Mouse (Mus musculus) forebrain, postnatal 0 days (tissue): ENCODE results near the gene Slc13a5. TPM values are rescaled to one million over a fixed set of nuclear protein-coding genes. Genes with fewer than 3 reads are reported as not detected.

Source experiments
- ATAC-seq: fragments of 200-750 bp; cut with Nextera tagmentation; 2 replicates; pipeline ENCODE4 v1.8.0; 2017; ENCODE audit warnings: mild to moderate bottlenecking, moderate library complexity
- DNase-seq: peaks from one replicate; pipeline ENCODE4 v3.0.0-alpha.2; 2015
- H3K27ac ChIP-seq: fragments of 300-500 bp; sonication (generic); 2 replicates; pipeline ENCODE4 v1.5.1; 2014; ENCODE audit warnings: low read depth, mild to moderate bottlenecking, antibody characterized with exemption, low read length, moderate library complexity, mixed read lengths
- H3K27me3 ChIP-seq: fragments of 300-500 bp; sonication (generic); 2 replicates; pipeline ENCODE4 v1.6.1; 2014; ENCODE audit warnings: mild to moderate bottlenecking, low read length, mixed read lengths; ENCODE audit not compliant: insufficient read depth
- H3K36me3 ChIP-seq: fragments of 300-500 bp; sonication (generic); 2 replicates; pipeline ENCODE4 v1.6.1; 2014; ENCODE audit warnings: mild to moderate bottlenecking, moderate library complexity; ENCODE audit not compliant: insufficient read depth
- H3K4me1 ChIP-seq: fragments of 300-500 bp; sonication (generic); 2 replicates; pipeline ENCODE4 v1.6.1; 2014; ENCODE audit warnings: antibody characterized with exemption; ENCODE audit not compliant: insufficient read depth
- H3K4me2 ChIP-seq: fragments of 300-500 bp; sonication (generic); 2 replicates; pipeline ENCODE4 v1.6.1; 2014; ENCODE audit warnings: low read depth, mild to moderate bottlenecking, moderate library complexity
- H3K4me3 ChIP-seq: fragments of 300-500 bp; sonication (generic); 2 replicates; pipeline ENCODE4 v1.5.1; 2014; ENCODE audit warnings: low read depth, low read length, mixed read lengths
- H3K9ac ChIP-seq: fragments of 300-500 bp; sonication (generic); 2 replicates; pipeline ENCODE4 v1.6.1; 2014; ENCODE audit warnings: mild to moderate bottlenecking
- H3K9me3 ChIP-seq: fragments of 300-500 bp; sonication (generic); 2 replicates; pipeline ENCODE4 v1.6.1; 2016; ENCODE audit warnings: low read length
- CTCF ChIP-seq: sonication (generic); IDR thresholded peaks from 2 replicates; pipeline ENCODE4 v1.5.1; 2016; ENCODE audit warnings: antibody characterized with exemption, control low read depth, low read depth
- WGBS: fragments of 180-500 bp; shearing (Covaris S2); extraction: QIAGEN DNeasy Blood & Tissue Kit; methylation state at CpG from one replicate; pipeline ENCODE4 v1.1.7; 2014; 5-methylcytosine and 5-hydroxymethylcytosine counted together
- polyA plus RNA-seq: library from polyadenylated mRNA; unstranded; fragments of >200 nt; fragmentation: Nextera tagmentation; extraction: Ambion mirVana; gene quantifications from 2 replicates; pipeline ENCODE4 v1.2.1, GENCODE M21; 2015
- total RNA-seq: library from RNA; depleted of rRNA; stranded (reverse); fragments of >200 nt; gene quantifications from 2 replicates; pipeline ENCODE4 v1.2.3, GENCODE M21; 2014

The Slc13a5 gene
- total and polyA plus RNA-seq, 2 experiments from 2014 or later, result 4.1 to 4.7 TPM

DNA sequence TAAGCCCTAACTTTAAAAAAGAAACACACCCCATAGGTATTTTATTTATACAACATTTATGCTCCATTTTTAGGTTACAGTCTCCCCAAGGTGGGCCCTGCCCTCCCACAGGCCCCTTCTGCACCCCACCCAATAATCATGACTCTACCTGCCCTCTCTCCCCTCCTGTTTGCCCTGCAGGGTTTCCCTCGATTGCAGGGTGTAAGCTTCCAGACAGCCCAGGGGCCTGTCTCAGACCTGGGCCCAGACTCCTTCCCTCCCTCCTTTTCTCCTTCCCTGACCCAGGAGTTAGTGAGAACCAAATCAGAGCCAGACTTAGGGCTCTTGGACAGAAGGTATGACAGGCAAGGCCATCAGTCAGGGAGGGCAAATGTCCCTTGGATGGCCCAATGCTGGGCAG is 34.0 kb downstream of the Slc13a5 start:
- H3K4me1 ChIP-seq, result no peaks in the 10 kb centered on the region
- no peaks in the 10 kb centered on the region for H3K27me3 ChIP-seq
- H3K4me3 ChIP-seq, result no peak overlapping the region
- H3K9me3 ChIP-seq, result no peaks in the 10 kb centered on the region
- no peak overlapping the region for H3K9ac ChIP-seq
- TF ChIP-seq CTCF, result no peak
- no peak for ATAC-seq
- H3K36me3 ChIP-seq, result no peaks in the 10 kb centered on the region
- 68% methylated on average over 1 of the region's 1 CpGs for WGBS
- H3K4me2 ChIP-seq, result no peak overlapping the region
- DNase-seq, result no peak
- no peak overlapping the region for H3K27ac ChIP-seq

DNA sequence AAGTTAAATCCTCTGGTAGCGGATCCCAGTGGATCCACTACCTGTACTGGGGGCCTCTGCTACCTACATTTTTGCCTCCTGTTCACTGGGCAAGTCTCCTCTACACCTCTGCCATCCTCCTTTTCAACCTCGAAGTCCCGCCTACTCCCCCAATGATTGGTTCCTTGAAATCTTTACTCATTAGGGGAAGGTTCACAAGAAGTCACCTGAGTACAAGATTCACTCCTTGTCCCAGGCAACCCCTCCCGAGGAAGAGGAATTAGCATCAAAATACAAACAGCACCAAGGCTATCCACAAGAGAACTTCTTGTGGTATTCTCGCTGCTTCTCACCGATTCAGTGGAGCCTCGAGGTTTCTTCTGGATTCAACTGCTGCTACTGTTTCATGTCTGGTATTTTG is 35.0 kb downstream of the Slc13a5 start:
- Histone ChIP-seq H3K4me3 (no peak overlapping the region), H3K4me2 (no peak overlapping the region), H3K27ac (no peak overlapping the region), H3K9me3 (no peaks in the 10 kb centered on the region), H3K27me3 (no peaks in the 10 kb centered on the region), H3K4me1 (no peaks in the 10 kb centered on the region), H3K9ac (no peak overlapping the region), H3K36me3 (no peaks in the 10 kb centered on the region)
- WGBS, result 85% methylated on average over 7 of the region's 7 CpGs
- ATAC-seq (no peak), DNase-seq (no peak)
- no peak for TF ChIP-seq CTCF

DNA sequence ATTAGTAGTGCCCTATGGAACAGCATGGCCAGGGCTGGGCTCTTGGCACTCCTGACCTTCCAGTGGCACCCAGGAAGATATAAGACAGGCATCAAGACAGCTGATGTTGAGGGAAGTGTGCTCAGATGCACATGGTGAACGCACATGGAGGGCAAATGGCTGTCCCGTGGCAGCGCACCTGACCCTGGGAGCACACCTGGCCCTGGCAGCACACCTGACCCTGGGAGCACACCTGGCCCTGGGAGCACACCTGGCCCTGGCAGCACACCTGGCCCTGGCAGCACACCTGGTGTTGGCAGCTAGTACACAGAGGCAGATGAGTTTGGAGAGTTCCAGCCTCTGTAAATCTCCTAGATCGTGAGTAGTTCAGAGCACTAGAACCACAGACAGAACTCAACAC is 38.5 kb downstream of the Slc13a5 start:
- DNase-seq (no peak), ATAC-seq (no peak)
- WGBS, result 96% methylated on average over 4 of the region's 4 CpGs
- no peak overlapping the region for H3K4me3 ChIP-seq
- no peaks in the 10 kb centered on the region for H3K4me1 ChIP-seq
- H3K27me3 ChIP-seq, result no peaks in the 10 kb centered on the region
- no peak for TF ChIP-seq CTCF
- no peaks in the 10 kb centered on the region for H3K36me3 ChIP-seq
- no peak overlapping the region for H3K27ac ChIP-seq
- no peak overlapping the region for H3K4me2 ChIP-seq
- no peaks in the 10 kb centered on the region for H3K9me3 ChIP-seq
- H3K9ac ChIP-seq, result no peak overlapping the region

DNA sequence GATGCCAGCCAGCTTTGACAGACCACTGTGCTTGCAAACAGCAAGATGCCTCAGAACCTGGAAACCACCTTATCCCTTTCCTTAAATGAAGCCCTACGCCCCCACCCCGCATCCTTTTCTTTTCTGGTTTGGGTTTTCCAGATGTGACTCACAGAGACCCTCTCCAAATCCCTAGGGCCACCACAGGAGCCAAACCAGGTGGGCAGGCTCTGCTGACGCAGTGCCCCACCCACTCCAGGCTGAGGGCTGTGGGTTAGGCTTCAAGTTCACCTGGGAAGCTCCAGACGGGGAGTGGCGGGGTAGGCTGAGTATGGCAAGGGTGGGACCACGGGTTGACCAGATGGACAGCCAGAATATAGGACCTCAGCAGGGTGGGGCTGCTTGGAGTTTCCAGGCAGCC is 40.1 kb downstream of the Slc13a5 start:
- H3K9me3 ChIP-seq, result no peaks in the 10 kb centered on the region
- ATAC-seq (no peak), DNase-seq (no peak)
- TF ChIP-seq CTCF, result no peak
- H3K4me2 ChIP-seq, result no peak overlapping the region
- H3K9ac ChIP-seq, result no peak overlapping the region
- no peaks in the 10 kb centered on the region for H3K36me3 ChIP-seq
- no peak overlapping the region for H3K4me3 ChIP-seq
- no peak overlapping the region for H3K27ac ChIP-seq
- no peaks in the 10 kb centered on the region for H3K4me1 ChIP-seq
- no peaks in the 10 kb centered on the region for H3K27me3 ChIP-seq
- 88% methylated on average over 6 of the region's 6 CpGs for WGBS

DNA sequence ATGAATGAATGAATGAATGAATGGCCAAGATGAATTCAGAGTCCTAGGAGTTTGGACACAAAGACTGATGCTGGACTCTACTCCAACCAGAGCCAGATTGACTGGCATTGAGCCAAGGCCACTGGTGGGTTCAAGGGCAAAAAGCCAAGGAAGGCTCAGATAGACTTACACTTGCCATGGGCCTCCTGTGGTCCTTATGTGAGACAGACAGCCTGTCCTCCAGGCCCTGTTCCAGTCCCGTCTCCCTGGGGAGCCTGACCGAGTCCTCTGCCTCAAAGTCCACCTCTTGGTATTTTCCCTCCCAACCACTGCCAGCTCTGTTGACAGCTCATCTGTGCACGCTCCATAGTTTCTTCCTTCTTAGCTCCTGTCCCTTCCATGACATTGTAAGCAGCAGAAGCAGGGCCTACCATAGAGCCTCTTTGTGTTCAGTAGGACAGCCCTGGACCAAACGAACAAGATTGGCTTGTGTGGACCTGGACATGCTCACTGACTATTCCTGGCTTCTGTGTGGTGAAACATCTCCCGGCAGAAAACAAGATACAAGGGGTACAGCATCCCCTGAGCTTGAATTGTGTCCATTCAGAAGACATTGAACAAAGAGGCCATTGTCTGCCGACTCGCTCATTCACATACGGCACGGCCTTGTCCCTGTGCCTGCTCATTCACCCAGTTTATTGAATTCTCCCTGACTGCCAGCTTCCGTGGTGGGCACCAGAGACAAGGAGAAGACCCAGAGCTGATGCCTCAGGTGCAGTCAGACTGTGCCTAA is 40.8 kb downstream of the Slc13a5 start:
- H3K4me1 ChIP-seq, result no peaks in the 10 kb centered on the region
- no peak for TF ChIP-seq CTCF
- WGBS, result 23% methylated on average over 10 of the region's 10 CpGs
- ATAC-seq (peak; percentile 55; the same call in 1 of the 2 replicates), DNase-seq (no peak)
- no peak overlapping the region for H3K27ac ChIP-seq
- no peak overlapping the region for H3K4me3 ChIP-seq
- H3K4me2 ChIP-seq, result no peak overlapping the region
- H3K27me3 ChIP-seq, result no peaks in the 10 kb centered on the region
- no peaks in the 10 kb centered on the region for H3K9me3 ChIP-seq
- H3K36me3 ChIP-seq, result no peaks in the 10 kb centered on the region
- H3K9ac ChIP-seq, result no peak overlapping the region

DNA sequence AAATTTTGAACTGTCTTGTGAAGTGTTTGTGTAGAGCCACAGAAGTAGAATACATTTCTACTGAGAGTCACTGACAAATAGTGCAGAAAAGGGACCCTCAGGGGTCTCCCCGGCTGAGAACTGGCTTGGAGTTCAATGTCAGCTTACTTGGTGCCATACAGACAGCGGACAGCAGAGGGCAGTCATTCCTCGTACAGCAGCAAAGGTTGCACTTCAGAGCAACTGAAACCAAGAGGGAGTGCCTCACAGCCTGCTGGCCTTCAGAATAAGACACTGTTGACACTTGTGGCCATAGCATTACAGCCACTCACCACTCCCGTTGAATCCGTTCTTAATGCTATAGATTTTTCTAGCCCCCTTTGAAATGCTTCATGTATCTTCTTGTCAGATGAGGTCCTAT is 42.2 kb downstream of the Slc13a5 start:
- ATAC-seq (peak; percentile 58), DNase-seq (peak; percentile 82)
- no peak overlapping the region for H3K4me3 ChIP-seq
- H3K9me3 ChIP-seq, result no peaks in the 10 kb centered on the region
- no peak overlapping the region for H3K27ac ChIP-seq
- H3K4me1 ChIP-seq, result no peaks in the 10 kb centered on the region
- no peaks in the 10 kb centered on the region for H3K27me3 ChIP-seq
- TF ChIP-seq CTCF, result peak; percentile 95
- 13% methylated on average over 5 of the region's 5 CpGs for WGBS
- no peaks in the 10 kb centered on the region for H3K36me3 ChIP-seq
- no peak overlapping the region for H3K4me2 ChIP-seq
- H3K9ac ChIP-seq, result no peak overlapping the region

DNA sequence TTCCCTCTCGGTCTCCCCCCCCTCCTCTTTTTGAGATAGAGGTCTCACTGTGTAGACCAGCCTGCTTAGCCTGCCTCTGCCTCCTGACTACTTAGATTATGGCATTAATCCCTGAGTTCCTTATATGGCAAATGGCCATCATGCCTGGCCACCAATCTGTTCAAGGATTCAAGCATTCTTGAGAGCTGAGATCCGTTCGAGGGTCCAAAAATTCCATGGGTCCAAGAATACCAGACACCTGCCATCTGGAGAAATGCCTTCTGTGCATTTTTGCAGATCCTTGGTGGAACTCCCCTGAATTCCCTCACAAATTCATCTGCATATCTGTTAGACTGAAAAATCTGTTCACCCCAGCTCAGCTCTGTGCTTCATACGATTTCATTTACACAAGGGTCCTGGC is 43.6 kb downstream of the Slc13a5 start:
- Histone ChIP-seq H3K27me3 (no peaks in the 10 kb centered on the region), H3K4me1 (no peaks in the 10 kb centered on the region), H3K27ac (no peak overlapping the region), H3K4me2 (no peak overlapping the region), H3K9ac (no peak overlapping the region), H3K9me3 (no peaks in the 10 kb centered on the region), H3K36me3 (no peaks in the 10 kb centered on the region), H3K4me3 (no peak overlapping the region)
- no peak for ATAC-seq
- 57% methylated on average over 4 of the region's 4 CpGs for WGBS
- no peak for TF ChIP-seq CTCF
- no peak for DNase-seq
